Mouse (Mus musculus): ENCODE measurements around the gene Itpkb.

The Itpkb gene

DNA sequence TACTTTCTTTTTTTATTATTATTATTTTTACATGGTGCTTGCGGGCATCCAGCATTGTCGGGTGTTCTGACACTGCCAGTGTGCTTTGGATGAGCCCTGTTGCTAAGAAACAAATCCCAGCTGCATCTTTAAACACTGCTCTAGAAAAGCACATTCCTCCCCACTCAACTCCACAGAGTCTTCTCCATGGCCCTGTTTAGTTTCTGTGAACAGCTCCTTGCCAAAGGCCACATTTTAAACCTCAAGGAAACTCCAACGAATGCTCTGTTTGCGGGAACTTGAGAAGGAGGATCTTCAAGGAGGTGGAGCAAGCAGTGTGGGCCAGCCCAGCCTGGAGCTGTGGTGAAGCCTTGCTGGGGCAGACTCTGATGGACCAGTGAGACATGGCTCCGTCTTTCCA, 130.4 kb downstream of the Itpkb start:
- DNase-seq (ENCODE audit: low read depth, low spot score) = no peak

DNA sequence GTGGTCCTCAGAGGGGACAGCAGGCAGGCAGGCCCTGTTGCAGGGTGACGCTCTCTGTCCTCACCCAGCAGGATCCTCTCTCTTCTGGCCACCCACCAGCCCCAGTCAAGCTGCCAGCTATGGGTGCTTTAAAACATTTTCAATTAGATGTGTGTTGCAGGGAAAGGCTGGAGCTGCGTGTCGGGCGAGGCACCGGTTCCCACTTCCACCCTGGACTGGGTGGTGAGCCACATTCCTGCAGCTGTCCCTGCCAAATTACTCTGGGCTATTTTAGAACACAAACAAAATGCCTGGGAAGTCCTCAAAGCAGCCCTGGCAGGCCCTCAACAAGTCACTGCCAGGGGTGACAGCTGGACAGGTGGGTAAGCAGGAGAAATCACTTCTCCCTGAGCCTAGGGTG, 132.1 kb downstream of the Itpkb start:
- DNase-seq (ENCODE audit: low read depth, low spot score) = no peak

DNA sequence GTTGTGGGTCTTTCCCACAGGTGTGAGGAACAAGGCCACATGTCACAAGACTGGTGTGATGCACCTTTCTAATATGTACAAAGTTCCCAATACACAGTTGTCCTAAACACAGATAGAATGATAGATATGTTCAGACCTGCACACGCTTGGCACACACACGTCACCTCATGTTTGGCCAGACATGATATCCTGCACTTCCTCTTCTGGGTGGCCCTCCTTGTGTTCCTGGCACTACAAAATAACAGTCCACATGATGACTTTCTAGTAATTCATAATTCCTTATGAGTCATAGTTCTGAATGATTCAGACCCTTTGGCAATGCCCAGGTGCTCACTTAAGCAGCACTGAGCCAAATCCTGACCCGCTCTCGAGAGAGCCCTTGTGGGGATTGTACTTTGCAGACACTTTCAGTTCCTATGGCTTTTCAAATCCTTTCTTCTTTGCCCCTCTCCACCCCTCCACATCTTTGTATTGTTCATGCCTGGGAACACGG, 132.7 kb downstream of the Itpkb start:
- DNase-seq (ENCODE audit: low read depth, low spot score) = peak; percentile 52

DNA sequence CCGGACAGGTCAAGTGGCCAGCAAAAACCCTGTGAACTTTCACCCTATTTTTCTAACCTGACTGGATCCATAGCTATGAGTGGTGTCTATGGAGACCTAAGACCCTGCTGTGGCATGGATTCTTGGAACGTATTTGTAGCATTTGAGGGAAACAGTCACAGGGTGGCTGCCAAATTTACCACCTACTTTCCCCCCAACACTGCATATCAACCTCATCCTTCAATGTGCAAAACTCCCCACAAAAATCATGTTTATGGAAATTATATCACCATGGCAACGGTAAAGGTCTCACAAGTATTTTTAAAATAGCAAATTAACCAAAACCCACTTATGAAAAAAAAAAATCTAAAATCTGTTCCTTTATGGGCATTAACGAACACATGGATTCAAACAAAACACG, 134.1 kb downstream of the Itpkb start:
- no peak for DNase-seq (ENCODE audit: low read depth, low spot score)

DNA sequence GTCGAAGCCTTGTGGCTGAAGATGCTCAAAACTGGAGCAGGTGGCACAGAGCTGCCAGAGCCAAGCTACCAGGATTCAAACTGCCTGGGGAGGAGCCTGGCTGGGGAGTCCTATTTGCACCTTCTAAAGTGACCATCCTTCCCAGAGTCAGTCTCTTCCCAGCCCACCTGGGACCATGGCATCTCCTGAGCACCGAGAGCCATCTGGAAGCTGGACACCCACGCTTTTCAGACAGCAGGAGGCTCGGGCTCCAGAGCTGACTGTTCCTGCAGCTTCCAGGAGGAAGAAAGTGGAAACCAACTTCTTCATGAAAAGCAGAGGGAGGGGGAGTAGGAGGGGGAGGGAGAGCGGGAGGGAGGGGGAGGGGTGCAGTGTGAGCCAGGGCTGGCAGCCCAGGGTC, 135.3 kb downstream of the Itpkb start:
- no peak for DNase-seq (ENCODE audit: low read depth, low spot score)

DNA sequence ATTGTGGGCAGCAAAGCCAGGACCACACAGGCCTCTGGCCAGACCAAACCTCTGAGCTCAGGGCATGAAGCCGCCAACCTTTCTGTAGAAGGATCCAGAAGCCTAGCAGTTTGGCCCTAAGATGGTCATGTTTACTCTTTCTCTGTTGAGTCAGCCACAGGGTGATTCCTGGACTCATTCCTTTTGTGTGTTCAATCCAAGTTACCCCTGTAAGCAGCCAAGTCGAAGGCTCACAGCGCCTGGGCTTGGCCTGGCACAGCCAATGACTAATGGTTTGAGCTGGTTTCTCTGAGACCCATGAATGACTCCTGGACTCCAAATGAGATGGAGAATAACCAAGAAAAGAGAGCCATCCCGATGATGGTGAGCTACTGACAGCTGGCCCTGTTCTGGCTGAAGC, 137.7 kb downstream of the Itpkb start:
- peak; percentile 12 for DNase-seq (ENCODE audit: low read depth, low spot score)

DNA sequence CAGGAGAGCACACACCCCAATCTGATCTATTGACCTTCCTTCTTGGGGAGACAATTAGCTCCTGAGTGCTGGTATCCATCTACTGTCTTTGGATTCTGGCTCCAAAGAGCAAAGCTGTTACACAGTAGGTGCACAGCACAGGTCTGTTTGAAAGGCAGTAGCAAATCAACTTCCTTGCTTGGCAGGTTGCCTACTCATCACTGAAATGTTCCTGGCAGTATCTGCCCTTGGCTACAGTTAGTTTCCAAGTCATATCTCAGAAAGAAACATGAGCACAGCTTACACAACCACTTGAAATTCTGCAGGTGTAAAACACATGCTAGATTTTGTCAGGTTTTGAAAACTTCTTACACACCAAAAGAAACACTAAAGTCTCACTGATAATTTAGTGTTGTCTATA, 143.3 kb downstream of the Itpkb start:
- no peak for DNase-seq (ENCODE audit: low read depth, low spot score)
